Mouse (Mus musculus) retina, postnatal 7 days (tissue): Measurements from ENCODE around the gene Kpna4.
A peak's percentile ranks its signal among the peaks of the same experiment; 100 is the strongest.
"Not testable (repeated sequence)": the region's sequence is repeated elsewhere in the genome, so short reads cannot be mapped to it uniquely, and the experiment has no call there.

Source experiments
- DNase-seq: peaks from one replicate; pipeline ENCODE4 v3.0.0-alpha.2; 2012; ENCODE audit warnings: low read depth, low spot score

Kpna4 gene

DNA sequence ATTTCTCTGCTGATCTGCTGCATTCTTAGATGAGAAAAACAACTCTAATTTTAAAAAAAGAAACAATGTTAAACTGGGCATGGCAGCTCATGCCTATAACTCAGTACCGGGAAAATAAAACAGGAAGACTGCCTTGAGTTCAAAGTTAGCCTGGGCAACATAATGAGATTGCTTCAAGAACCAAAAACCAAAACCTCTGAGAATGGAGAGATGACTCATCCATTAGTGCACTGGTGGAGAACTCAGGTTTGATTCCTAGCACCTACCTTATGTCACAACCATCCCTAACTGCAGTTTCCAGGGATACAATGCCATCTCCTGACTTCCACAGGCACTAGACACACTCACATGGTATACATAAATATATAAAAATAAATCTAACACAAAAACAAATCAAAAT lies 17.8 kb downstream of the Kpna4 start:
- no peak for DNase-seq

DNA sequence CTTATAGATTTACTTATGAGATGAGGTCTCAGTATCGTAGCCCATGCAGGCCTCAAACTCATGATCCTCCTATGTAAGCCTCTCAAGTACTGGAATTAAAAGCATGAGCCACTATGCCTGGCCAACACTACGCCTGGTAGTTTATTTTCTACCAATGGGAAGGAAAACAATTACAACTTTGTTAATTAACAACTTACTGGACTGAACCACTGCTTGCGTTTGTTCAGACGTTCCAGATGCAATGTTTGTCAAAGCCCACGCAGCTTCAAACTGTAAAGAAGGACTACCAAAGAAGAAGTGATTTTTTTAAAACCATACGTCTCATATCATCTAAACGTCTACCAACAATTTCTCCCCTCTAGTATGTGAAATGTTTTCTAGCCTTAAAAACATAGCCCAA lies 32.5 kb downstream of the Kpna4 start:
- DNase-seq = no peak

DNA sequence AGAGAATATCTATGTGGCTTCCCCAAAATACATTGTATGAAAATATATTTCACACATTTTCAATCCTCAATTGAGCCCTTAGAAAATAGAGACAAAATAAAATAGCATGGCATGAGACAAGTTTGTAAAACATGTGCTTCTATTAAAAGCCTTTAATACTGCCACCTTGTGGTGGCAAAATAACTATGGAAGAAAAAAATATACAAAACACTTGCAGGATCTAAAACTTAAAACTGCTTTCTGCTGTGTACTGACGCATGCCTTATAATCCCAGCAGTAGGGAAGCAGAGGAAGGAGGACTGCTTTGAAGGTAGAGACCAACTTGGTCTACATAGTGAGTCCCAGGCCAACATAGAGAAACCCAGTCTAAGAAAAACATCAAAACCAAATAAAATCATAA lies 62.9 kb downstream of the Kpna4 start:
- peak; percentile 29 for DNase-seq

DNA sequence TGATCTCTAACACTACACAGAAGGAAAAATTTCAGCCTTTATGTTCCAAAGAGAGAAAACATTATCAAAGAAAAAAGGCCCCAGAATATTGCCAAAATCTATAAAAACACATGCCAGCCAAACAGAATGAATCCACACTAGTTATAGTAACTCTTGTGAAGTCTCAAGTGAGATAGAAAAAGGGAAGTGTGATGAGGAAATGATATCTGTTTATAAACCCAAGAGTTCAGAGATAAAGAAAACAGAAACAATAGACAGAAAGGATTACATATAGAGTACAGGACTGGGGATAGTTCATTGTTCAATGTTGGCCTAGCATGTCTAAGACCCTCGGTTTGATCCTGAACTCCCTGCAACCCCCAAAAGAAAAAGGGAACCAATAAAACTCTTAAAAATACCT lies 64.1 kb downstream of the Kpna4 start:
- no peak for DNase-seq

DNA sequence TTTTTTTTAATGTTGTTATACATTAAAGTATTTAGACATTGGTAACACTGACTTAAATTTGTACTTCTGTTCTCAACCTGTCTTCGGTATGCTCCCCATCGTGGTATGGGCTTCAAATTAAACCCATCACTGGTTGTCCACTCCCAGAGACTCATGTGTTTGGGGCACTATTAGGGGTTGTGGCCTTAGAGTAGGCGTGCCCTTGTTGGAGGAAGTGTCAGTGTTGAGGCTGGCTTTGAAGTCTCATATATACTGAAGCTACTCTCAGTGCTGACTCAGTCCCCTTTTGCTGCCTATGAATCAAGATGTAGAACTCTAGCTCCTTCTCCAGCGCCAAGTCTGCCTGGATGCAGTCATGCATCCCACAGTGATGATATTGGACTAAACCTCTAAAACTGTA lies 66.2 kb downstream of the Kpna4 start:
- DNase-seq = no peak

DNA sequence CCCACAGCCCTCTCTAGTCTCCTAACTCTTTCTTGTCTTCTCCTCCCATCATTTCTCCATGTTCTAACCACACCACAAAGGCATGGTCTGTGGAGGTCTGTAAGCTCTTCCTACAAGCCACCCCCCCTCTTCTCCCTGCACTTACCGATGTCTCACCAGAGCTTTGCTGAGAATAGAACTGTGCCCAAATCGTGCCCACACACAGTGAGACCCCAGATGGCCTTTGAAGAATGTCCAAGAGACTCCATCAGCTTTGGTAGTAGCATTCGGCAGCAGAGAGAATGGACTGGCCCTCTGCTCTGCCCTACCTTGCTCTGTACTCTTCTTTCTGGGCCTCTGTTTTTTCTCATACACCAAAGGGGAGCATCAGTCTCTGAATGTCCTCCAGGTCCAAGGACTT lies 71.0 kb downstream of the Kpna4 start:
- DNase-seq = no peak

DNA sequence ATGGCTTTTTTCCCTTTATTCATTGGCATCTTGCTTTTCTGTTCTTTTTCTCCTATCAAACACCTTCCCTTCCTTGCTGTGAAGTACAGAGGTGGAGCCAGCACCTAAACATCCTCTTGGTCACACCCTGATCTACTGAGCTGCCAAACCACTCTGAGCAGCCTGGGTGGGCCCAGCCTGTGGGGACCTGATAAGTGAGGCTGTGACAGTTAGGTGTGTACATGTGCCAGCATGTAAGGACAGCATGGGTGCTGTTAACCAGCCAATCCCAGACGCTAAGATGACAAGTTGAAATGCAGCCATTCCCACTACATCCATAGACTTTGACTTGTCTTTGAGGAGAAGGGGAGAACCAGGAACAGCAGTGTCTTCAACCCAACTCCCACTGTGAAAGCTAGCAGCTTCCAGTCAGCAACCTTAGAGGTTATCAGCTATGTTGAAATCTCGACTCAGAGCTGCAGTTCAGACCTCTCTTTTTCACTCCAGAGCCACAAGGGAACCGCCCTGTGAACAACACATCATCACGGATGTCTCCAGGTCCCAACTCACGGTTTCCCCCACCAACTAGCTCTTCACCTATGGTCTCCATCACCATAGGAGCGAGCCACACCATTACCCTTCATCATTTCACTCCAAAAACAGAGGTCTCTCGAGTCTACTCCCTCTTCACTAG lies 72.0 kb downstream of the Kpna4 start:
- DNase-seq = no peak

DNA sequence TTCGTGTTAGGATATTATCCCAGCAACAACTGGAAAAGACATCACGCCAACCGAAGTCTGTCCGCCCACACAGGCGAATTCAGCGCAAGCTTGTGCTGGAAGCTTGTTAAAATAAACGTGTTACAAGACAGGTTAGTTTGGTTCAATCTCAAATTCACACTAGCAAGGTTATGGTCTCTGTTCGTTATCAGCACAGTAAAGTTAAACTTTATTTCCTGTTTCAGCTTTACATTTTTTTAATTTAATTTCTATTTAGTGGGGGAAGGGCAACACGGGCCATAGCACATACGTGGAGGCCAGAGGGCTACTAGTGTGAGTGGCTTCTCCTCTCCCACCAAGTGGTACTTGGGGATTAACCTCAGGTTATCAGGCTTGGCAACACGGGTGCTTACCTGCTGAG lies 75.0 kb downstream of the Kpna4 start:
- DNase-seq = no peak

DNA sequence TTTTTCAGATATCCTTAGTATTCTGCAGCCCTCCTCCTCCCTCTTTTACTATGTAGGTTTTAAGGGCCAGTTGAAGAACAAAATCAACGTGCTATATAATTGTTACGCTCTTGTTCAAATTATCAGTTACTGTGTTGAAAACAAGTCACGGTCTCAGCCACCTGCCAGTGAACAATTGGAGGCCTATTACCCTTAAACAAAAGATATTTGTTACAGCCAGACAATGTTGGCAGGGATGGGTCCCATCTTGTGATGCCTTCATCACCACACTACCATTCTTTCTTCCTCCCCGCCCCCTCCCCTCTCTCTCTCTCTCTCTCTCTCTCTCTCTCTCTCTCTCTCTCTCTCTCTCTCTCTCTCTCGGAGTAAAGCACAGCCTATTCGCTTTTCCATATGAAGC lies 77.9 kb downstream of the Kpna4 start:
- DNase-seq = no peak

DNA sequence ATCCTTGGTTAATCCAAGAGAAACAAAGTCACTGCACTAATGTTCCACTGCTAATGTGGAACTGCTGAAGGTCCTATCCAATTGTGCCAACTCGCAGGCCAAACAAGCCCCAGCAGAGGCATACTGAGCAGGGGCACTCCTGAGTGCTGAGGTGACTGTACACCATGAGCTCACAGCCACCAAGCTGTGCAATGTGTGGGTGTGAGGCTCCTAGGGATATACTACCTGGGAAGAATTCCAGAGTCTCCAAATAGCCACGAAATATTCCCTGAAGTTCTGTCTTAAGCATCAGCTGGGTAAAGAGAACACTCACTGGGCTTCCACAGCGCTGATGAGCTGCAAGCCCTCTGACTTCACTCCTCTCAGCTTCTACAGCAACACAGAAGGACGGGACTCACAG lies 79.2 kb downstream of the Kpna4 start:
- no peak for DNase-seq

DNA sequence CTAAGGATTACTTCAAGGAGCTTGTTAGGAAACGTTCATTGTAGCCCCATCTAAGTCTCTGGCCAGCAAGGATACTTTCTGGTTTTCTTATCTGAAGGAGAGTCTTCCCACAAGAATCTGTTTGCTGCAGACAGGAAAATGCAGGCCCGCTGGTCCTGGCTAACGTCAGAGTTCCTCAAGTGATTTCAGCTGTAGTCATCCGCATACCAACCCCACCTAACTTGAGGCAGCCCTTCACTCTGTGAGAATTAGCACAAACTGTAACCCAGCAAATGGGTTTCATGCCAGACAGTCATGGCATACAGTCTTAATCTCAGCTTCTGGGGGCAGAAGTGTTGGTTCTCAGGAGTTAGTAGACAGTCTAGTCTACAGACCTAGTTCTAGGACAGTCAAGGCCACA lies 80.4 kb downstream of the Kpna4 start:
- no peak for DNase-seq

DNA sequence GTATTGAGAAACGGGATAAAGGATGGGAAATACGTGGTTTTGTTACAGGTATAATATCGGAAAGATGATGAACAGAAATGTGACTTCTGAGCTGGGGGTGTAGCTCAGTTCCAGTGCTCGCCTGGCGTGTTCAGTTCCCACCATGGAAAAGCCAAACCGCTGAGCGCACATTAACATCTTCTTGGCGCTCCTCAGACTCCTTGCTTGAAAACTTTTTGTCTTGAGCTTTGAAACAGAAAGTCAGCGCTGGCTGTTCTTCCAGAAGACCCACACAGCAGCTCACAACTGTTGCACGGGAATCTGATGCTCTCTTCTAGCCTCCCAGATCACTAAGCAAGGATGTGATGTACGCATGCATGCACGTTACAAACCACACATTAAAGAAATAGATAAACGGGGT lies 81.2 kb downstream of the Kpna4 start:
- DNase-seq = no peak

DNA sequence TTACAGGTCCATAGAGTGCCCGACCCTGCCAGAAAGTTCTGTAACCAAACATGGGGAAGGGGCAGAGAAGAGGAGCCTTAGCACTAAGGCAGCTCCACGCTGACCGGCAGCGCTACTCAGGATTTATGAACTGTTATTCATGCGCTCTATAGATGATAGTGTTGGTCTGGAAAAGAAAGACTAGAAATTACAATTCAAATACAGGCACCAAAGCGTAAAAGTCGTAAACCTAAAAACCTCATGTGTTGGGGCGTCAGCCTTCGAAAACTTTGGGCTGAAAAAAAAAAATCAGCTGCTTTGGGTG lies 81.6 kb downstream of the Kpna4 start:
- DNase-seq = no peak

DNA sequence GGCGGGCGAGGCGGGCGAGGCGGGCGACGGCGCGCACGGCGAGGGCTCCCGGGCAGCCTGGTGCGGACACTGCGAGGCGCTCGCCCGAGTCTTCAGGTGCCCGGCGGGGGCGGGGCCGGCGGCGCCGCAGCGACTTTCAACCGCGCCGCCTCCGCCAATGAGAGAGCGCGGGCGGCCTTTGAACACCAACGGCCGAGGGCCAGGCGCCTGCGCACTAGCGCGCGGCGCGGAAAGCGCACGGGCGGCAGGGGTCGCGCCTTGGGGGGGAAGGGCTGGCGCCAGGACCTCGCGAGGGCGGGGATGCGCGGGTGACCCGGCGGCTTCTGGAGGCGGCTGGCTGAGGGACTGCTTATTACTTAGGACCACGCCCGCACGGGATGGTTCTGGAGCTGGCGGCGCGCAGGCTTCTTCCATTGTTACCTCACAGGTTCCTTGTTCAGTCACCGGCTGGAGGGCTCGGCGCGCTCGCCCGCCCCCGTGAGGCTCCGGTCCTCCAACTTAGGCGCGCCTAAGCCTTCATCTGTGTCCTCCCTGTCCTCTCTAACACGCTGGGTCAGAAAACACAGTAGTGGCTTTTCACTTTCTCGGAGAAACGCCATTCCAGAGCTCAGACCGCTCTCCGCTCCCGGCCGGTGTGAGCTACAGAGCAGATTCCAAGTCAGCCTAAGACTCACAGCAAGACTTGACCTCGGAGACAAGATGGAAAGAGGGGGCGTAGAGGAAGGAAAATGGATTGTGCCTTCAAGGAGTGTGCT lies 82.1 kb downstream of the Kpna4 start, which contains the start of gene Trim59:
Gene Trim59, minus strand, starts transcription at position 111 of the 755 bp plus-strand sequence.
- peak; percentile 91 for DNase-seq

DNA sequence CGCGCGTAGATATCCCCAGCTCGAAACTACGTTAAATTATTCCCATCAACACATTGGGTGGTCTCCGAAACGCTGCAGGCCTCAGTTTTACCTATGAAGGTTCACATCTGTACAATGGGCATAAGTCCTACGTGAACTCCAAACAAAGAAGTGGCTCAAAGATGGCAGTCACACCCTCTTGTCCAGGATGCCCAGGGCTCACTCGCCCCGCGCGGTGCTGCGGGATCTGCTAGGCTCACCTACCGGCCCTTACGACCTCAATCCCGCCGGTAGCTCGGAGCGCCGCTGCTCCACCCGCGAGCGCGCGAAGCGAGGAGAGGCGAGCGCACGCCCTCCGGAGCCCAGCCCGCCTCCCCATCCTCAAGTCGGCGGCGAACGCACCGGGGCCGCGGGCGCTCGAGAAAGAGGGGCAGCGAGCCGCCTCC lies 82.7 kb downstream of the Kpna4 start:
- no peak for DNase-seq

DNA sequence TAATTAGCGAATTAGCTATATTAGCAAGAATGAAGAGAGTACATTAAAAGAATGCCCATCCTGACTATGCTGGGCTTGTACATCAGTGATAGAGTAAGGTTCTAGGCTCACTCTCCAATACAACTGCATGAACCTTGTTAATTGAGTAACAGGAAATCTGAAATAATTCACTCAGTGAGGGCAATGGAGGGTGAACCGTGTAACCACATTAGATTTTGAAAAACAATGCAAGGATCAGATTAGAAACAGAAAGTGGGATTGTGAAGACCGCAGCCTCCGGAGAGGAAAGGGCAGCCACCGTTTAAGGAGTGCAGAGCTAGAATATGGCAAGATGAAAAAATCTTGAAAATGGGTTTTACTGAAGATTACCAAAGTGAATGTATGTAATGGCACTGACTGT lies 85.6 kb downstream of the Kpna4 start:
- no peak for DNase-seq

DNA sequence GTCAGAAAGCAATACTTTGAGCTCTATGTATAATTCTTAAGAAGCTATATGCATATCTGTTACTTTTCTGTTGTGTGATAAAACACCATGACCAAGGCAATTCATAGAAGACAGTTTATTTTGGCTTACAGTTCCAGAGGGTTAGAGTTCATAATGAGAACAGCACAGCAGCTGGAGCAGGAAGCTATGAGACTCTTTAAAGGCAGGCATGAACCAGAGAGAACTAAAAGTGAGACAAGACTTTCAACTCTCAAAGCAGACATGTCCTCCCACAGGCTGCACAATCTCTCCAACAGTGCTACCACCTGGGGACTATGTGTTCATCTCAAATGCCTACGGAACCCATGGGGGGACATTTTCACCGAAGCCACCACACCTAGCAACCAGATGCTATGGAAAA lies 86.8 kb downstream of the Kpna4 start:
- no peak for DNase-seq

DNA sequence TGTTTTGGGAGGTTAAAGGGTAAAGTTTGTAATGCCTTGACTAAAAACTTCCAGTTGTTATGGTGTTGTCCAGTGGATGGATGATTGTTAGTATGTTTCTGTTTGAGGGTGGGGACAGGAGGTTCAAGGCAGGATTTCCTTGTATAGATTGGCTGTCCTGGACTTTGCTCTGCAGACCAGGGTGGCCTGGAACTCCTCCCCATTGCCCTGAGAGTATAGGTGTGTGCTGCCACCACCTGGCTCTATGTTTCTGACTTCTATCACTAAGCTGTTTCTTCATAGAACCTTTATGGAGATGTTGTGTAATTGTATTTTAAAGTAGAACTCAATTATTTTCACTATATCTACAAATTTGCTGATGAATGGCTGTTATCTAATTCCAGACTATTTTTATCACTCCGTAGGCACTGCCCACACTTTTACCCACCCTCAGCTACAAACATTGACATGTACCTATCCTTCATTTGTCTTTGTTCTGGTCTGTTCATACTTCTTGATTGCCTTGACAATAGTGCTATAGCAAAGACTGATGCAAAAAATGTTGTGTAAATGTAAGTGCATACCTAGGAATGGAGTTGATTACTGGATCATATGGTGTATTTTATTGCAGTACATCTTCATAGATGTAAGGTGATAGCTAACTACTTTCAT lies 100.7 kb downstream of the Kpna4 start:
- DNase-seq = no peak

DNA sequence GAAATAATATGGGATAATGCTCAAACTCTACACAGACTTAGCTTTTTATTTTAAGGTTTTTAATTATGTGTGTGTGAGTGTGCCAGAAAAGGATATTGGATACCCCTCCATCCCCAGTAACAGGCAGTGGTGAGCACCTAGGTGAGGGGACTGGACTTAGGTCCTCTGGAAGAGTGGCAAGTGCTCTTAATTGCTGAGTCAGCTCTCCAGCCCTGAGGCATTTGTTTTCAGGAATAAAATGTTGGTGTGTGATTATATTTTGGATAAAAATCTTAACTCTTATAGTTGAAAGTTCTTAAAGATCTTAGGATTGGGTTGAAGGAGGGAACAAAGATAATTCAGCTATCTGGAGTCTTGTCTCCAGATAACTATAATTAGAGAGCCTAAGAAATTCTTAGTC lies 106.1 kb downstream of the Kpna4 start:
- DNase-seq = no peak

DNA sequence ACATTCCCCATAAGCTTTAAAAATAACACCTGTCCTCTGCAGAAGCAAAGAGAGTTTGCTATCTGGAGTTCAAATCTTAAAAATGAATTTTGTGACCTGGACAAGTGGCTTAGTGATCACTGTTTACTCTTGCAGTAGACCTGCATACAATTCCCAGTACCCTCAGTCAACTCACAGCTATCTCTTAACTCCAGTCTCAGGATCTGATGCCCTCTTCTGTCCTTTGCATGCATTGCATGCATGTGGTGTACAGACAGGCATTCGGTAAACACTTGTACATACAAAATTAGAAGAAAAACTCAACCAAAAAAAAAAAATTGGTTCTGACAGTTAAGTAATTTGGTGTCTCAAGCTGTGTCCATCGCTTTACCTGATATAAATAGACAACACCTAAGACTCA lies 106.6 kb downstream of the Kpna4 start:
- no peak for DNase-seq

DNA sequence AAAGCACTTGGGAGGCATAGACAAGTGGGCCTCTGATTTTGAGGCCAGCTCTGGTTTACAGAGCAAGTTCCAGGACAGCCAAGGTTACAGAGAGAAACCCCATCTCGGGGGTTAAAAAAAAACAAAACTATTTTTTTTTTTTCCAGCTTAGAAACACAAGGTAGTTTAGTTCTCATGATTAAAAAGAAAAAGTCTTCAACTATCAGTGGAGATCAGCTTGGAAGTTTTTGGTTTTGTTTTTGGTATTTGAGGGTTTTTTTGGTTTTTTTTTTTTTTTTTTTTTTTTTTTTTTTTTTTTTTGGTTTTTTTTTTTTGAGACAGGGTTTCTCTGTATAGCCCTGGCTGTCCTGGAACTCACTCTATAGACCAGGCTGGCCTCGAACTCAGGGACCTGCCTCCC lies 108.3 kb downstream of the Kpna4 start:
- not testable (repeated sequence) for DNase-seq

DNA sequence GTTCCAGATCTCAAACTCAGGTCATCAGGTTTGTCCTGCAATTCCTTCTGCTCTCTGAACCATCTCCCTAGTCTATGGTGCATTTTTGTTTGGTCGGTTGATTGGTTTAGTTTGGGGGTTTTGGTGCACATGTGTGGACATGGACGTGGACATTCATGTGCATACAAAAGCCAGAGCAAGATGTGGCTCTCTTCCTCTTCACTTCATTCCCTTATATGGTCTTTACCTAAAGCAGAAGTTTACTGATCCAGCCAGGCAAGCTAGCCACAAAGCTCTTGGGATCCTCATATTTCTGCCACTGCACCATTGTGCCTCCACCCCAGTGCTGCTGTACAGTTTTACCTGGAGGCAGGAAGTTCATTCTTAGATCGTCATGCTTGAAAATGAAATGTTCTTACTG lies 109.7 kb downstream of the Kpna4 start:
- DNase-seq = no peak
